Mouse (Mus musculus) neural tube, postnatal 0 days (tissue): ENCODE results near the gene Gm21118. TPM values are rescaled to one million over a fixed set of nuclear protein-coding genes. Genes with fewer than 3 reads are reported as not detected.

Experiments
- polyA plus RNA-seq: library from polyadenylated mRNA; unstranded; fragments of >200 nt; fragmentation: Nextera tagmentation; extraction: Ambion mirVana; gene quantifications from 2 replicates; pipeline ENCODE4 v1.2.1, GENCODE M21; 2015

Gm21118 gene
- not detected in 2 replicates for polyA plus RNA-seq

GRCm38 (mm10) chrY:70273542-70273941 lies at the start of gene Gm21118:
Gene Gm21118, minus strand, starts transcription at chrY:70273642.

DNA sequence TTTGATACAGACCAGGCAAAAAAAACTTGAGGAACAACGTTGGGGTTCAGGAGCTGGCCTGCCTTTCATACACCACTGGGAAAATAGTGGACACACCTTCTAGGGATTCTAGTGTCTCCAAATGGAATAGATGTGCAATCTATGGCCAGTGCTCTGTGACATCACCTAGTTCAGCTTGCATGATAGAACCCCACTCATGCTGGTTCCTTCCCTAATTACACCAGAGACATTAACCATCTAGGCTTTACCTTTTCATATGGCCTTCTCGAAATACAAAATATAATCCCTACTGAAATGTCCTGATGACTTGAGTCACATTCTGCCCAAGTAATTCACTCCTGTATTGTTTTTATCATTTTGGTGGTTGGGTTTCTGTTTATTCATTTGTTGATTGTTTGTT lies 29.7 kb upstream of the Gm21118 start, which contains the start of the genes Gm29423 and Gm29644:
Gene Gm29423, minus strand, starts transcription at position 101 of the 400 bp plus-strand sequence.
Gene Gm29644, minus strand, starts transcription at position 157 of the 400 bp plus-strand sequence.

Other genes starting within 250 kb of the Gm21118 start
- not detected in 2 replicates for gene Gm29423, start 29.6 kb upstream of the Gm21118 start, polyA plus RNA-seq
- not detected in 2 replicates for gene Gm29644, start 29.7 kb upstream of the Gm21118 start, polyA plus RNA-seq
- not detected in 2 replicates for gene Gm20888, start 168.2 kb upstream of the Gm21118 start, polyA plus RNA-seq